In the genomic region with DNA sequence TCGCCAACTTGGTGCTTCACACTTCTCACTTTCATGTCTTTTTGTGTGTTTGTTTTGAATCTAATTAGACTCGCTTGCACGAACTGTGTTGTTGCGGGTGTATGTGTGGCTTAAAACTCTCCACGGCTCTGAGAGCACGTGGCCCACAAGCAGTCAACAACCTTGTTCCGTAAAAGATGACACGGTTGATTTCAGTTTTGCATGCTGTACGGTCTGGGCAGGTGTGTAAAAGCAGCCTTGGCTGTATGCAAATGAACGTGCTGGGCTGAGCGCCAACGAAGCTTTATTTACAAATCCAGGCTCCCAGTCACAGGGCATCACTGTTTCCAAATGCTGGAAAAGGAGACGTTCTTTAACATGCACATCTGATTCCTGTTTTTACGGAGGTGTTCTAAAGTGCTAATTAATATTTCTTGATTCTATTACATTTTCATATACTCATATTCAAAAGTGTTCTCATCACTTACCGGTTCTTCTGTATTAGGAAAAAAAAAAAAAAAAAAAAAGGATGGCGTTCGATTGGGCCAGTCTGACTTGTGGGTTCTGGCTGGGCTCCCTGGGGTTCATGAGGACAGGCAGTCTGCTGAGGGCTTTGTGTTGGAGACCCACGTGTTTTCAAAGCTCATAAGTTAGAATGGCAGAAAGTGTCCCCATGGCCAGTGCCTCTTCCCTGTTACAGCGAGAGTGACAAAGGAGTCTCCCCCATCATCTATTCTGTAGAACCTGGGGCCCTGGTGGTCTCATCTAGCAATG, we compare ENCODE assay signal across 8 mouse cellular contexts. TPM values are rescaled to one million over a fixed set of nuclear protein-coding genes. Genes with fewer than 3 reads are reported as not detected.
DNase-seq lines count a peak whose midpoint lies in the region; ATAC-seq and TF ChIP-seq lines count a peak whose summit lies in the region.

No protein-coding gene starts in this region.

- peaks cover 18% of the 10 kb centered on the region for H3K4me1 ChIP-seq in forebrain, embryonic 12.5 days
- H3K4me1 ChIP-seq in forebrain, embryonic 10.5 days = peaks cover 41% of the 10 kb centered on the region
- H3K4me1 ChIP-seq in kidney, postnatal 0 days (replicated peaks; ENCODE audit: insufficient read depth, low read length) = peaks cover 18% of the 10 kb centered on the region
- peaks cover 12% of the 10 kb centered on the region; the same call in 1 of the 2 replicates for H3K4me1 ChIP-seq in stomach, embryonic 15.5 days

- ATAC-seq in forebrain, embryonic 12.5 days (ENCODE audit: low FRiP score) = peak; percentile 46; the same call in 1 of the 2 replicates
- ATAC-seq in kidney, postnatal 0 days (replicated peaks; ENCODE audit: low FRiP score, low read depth) = no peak
- no peak; the same call in 1 of the 2 replicates for ATAC-seq in stomach, embryonic 15.5 days (ENCODE audit: insufficient read depth, low FRiP score, low read depth)

- no peak overlapping the region for H3K4me2 ChIP-seq in forebrain, embryonic 12.5 days
- H3K4me2 ChIP-seq in kidney, postnatal 0 days (ENCODE audit: low read length) = peak overlapping the region; percentile 36
- H3K4me2 ChIP-seq in stomach, embryonic 15.5 days = peak overlapping the region; percentile 32

- WGBS in forebrain, embryonic 12.5 days = 52% methylated on average over 19 of the region's 19 CpGs
- 72% methylated on average over 19 of the region's 19 CpGs for WGBS in forebrain, embryonic 10.5 days
- WGBS in kidney, postnatal 0 days = 42% methylated on average over 19 of the region's 19 CpGs
- WGBS in stomach, embryonic 15.5 days = 63% methylated on average over 19 of the region's 19 CpGs

- no peak for DNase-seq in forebrain, embryonic 10.5 days (ENCODE audit: extremely low spot score, low spot score)
- peak; percentile 26 to 41 for DNase-seq in right cerebral cortex, adult 2 months (ENCODE audit: low spot score in 2 of 2)
- no peak for DNase-seq in right cerebral cortex, postnatal 25 days
- DNase-seq in kidney, postnatal 0 days (ENCODE audit: low spot score) = peak; percentile 14
- DNase-seq in urinary bladder, postnatal 10 days (ENCODE audit: low spot score) = no peak
- DNase-seq in c-Kit-positive CD71-positive TER-119-positive erythroid progenitor cells, embryonic 14.5 days (ENCODE audit: low spot score) = no peak

- no peak overlapping the region for H3K27ac ChIP-seq in forebrain, embryonic 12.5 days
- H3K27ac ChIP-seq in forebrain, embryonic 10.5 days = no peak overlapping the region
- no peak overlapping the region for H3K27ac ChIP-seq in kidney, postnatal 0 days
- H3K27ac ChIP-seq in stomach, embryonic 15.5 days = no peak overlapping the region

- no peak overlapping the region for H3K9ac ChIP-seq in forebrain, embryonic 12.5 days
- 0 out of 2 replicates have a peak overlapping the region, but pooled peaks have one; percentile 18 for H3K9ac ChIP-seq in kidney, postnatal 0 days (ENCODE audit: low read depth, low read length)
- no peak overlapping the region for H3K9ac ChIP-seq in stomach, embryonic 15.5 days

- H3K27me3 ChIP-seq in forebrain, embryonic 12.5 days = no peaks in the 10 kb centered on the region
- no peaks in the 10 kb centered on the region; the same call in 1 of the 2 replicates for H3K27me3 ChIP-seq in forebrain, embryonic 10.5 days (ENCODE audit: poor library complexity, severe bottlenecking)
- H3K27me3 ChIP-seq in kidney, postnatal 0 days (ENCODE audit: insufficient read depth, low read length) = no peaks in the 10 kb centered on the region
- no peaks in the 10 kb centered on the region for H3K27me3 ChIP-seq in stomach, embryonic 15.5 days (replicated peaks)

- no peaks in the 10 kb centered on the region for H3K36me3 ChIP-seq in forebrain, embryonic 12.5 days (replicated peaks)
- no peaks in the 10 kb centered on the region for H3K36me3 ChIP-seq in forebrain, embryonic 10.5 days (replicated peaks)
- H3K36me3 ChIP-seq in kidney, postnatal 0 days (ENCODE audit: insufficient read depth, low read length) = no peaks in the 10 kb centered on the region
- no peaks in the 10 kb centered on the region for H3K36me3 ChIP-seq in stomach, embryonic 15.5 days

- H3K4me3 ChIP-seq in forebrain, embryonic 12.5 days (replicated peaks) = no peak overlapping the region
- no peak overlapping the region for H3K4me3 ChIP-seq in forebrain, embryonic 10.5 days
- no peak overlapping the region for H3K4me3 ChIP-seq in kidney, postnatal 0 days (replicated peaks; ENCODE audit: low read depth, low read length)
- H3K4me3 ChIP-seq in stomach, embryonic 15.5 days (replicated peaks) = no peak overlapping the region

- no peaks in the 10 kb centered on the region for H3K9me3 ChIP-seq in forebrain, embryonic 12.5 days
- no peaks in the 10 kb centered on the region for H3K9me3 ChIP-seq in forebrain, embryonic 10.5 days
- no peaks in the 10 kb centered on the region for H3K9me3 ChIP-seq in kidney, postnatal 0 days (replicated peaks; ENCODE audit: low read length)
- no peaks in the 10 kb centered on the region for H3K9me3 ChIP-seq in stomach, embryonic 15.5 days

- TF ChIP-seq CTCF in kidney, postnatal 0 days (IDR thresholded peaks at IDR 0.05; ENCODE audit: low read depth) = no peak

RNA-seq across cellular contexts. Expression of a gene that starts 0.9 kb away (rescaled TPM):
- 0.04 TPM in 1 of 2 replicates, not detected in the other for polyA plus RNA-seq in forebrain, embryonic 12.5 days (2016; fragmentation: Nextera tagmentation; extraction: Ambion mirVana)
- polyA plus RNA-seq in forebrain, embryonic 10.5 days (2016; fragmentation: Nextera tagmentation; extraction: Ambion mirVana) = 0.05 TPM in 1 of 2 replicates, not detected in the other
- polyA plus RNA-seq in kidney, postnatal 0 days (2015; fragmentation: Nextera tagmentation; extraction: Ambion mirVana) = 0.04 and 0.12 TPM in 2 replicates
- 0.26 and 0.30 TPM in 2 replicates for polyA plus RNA-seq in stomach, embryonic 15.5 days (2015; fragmentation: Nextera tagmentation; extraction: Ambion mirVana)

Comparison
In these comparisons a context has a peak if more than half of its experiments do, and no peak if none do; other contexts are left out.
1. DNase-seq: peak in right cerebral cortex, adult 2 months (2 of 2) and kidney, postnatal 0 days (single experiment); none in forebrain, embryonic 10.5 days (single experiment), right cerebral cortex, postnatal 25 days (single experiment), urinary bladder, postnatal 10 days (single experiment) and c-Kit-positive CD71-positive TER-119-positive erythroid progenitor cells, embryonic 14.5 days (single experiment).